Mouse (Mus musculus) skeletal muscle tissue, adult 2 months (tissue): Measurements from ENCODE around the gene Fryl.

Experiments
- DNase-seq: peaks from one replicate; pipeline ENCODE4 v3.0.0-alpha.2; 2012; ENCODE audit warnings: low read depth, low spot score

Fryl gene

DNA sequence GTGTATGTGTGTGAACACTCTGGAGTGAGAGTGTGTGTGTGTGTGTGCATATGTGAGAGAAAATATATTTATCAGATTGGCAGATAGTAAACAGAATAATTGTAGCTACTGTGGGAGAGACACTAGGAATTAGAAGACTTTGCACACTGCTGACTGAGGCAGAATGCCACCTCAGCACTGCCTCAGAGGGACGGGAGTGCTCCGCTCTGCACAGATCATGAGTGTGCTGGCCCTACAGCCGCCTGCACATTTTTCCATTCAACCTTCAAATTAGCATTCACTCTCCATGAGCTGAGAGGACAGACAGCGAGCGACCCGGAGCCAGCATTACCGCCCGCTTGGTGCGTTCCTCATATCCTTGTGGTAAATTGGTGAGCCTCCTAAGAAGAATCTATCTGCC, 96.0 kb downstream of the Fryl start:
- DNase-seq: no peak

DNA sequence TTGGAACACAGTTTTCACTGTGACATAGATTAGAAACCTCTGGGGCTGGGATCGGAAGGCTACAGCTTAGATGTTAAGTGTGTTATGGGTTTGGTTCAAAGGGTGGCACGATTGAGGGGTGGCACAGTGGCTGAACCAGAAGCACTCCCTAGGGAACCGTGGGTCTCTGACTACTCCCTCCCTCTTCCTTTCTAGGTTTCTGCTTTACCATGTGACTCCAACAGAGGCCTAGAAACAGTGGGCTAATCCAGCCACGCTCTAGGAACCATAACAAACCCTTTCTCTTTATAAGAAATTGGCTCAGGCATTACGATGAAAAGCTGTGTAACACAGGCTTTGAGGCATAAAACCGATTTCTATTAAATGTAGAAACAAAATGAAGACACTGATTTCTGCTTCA, 98.9 kb downstream of the Fryl start:
- DNase-seq: no peak

DNA sequence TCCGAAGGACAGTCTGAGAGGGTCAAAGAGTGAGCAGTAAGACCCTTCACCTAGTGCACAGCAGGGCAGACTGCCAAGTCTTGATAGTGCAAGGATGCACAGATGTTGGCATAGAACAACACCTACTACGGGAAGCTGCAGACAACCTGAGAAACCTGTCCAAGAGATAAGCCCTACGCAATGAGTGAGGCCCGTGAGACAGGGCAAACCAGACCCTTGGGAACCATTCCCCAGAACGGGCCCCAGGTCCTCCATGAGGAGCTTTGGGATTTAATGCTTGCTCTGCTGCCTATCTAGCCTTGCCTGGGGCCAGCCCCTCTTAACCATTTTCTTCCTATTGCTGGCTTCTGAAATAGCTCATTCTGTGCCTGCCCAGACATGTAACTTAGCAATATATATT, 99.4 kb downstream of the Fryl start:
- no peak for DNase-seq

DNA sequence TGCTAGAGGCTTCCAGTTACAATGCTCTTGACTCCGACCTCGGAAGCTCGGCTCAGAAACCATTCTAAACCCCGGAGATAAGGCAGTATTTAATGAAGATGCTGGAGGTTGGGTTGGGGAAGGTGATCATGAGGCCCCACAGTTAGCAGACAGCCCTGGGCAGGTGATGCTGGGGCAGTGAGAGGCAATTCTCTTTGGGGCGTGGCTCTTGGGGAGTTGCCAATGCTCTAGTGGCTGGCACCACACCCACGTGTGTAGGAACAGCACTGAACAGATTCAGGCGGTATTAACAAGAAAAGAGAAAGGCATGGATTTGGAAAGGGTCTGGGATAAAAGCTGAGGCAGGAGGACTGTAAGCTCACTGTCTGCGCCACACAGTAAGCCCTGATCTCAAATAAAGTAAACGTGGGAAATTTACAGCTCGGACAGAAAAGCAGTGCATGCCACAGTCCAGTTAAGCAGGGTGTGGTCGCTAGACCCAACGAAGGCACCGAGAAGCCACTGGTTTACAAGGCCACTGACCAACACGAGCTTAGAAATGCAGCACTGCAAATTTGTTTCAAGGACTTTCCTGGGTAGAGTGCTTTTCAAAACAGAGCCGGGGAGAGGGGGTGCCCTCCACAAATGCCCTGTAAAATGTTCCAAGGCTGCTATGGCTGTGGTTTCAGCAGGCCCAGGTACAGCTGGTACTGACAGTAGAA, 100.0 kb downstream of the Fryl start:
- no peak for DNase-seq

DNA sequence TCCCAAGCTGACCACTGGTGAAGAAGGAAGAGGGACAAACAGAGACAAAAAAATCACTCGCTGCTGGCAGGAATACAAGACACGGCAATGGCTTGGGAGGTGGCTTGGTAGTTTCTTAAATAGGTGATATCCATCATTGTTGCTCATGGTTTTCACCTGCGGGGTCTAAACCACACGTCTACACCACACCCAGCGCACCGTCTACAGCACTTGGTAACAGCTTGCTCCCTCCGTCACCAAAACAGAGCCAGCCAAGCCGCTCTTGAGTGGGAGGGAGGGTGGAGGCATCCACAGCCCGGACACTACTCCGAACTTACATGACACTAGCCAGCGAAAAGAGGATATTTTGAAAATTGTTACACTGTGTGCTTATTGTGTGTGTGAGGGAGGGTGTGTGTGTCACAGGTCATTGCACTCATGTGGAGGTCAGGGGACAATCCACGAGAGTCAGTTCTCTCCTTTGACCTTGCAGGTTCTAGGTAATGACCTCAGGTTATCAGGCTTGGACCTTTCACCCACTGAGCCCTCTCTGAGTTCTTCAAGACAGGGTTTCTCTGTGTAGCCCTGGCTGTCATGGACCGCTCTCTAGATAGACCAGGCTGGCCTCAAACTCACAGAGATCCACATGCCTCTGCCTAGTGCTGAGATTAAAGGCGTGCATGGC, 102.5 kb downstream of the Fryl start:
- no peak for DNase-seq

DNA sequence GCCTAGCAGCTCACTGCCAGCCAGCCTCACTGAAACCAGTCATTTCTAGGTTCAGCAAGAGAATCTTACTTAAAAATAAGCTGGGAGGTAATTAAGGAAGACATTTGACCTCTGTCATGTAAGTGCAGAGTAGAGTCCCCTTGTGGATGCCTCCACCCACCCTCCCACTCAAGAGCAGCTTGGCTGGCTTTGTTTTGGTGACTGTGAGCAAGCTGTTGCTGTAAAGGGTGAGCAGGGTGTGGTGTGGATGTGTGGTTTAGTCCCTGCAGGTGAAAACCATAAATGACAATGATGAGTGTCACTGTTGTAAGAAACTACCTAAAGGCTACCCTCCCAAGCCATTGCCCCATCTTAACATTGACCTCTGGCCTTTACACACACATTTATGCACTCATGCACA, 104.2 kb downstream of the Fryl start:
- no peak for DNase-seq

DNA sequence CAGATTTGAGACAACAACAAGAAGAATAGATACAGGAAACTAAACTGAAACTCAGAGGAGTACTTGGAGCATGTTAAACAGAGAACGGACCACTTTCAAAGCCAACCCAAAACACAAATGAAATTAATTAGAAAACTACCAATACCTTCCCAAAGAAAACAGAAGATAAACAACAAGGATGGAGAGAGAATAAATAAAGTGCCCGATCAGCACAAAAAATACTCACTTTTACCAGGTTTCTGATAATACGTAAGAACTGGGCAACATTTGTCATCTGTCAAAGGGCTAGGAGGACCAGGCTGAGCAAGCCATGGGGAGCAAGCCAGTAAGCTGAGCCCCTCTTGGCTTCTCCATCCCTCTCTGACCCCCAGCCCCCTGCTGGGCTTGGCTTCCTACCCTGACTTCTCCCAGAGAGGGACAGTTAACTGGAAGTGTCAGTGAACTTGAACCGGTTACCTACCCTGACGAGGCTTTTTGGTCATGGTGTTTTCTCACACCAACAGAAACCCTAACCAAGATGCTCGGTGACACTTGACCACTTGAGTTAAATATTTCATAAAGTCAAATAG, 105.5 kb downstream of the Fryl start:
- no peak for DNase-seq

DNA sequence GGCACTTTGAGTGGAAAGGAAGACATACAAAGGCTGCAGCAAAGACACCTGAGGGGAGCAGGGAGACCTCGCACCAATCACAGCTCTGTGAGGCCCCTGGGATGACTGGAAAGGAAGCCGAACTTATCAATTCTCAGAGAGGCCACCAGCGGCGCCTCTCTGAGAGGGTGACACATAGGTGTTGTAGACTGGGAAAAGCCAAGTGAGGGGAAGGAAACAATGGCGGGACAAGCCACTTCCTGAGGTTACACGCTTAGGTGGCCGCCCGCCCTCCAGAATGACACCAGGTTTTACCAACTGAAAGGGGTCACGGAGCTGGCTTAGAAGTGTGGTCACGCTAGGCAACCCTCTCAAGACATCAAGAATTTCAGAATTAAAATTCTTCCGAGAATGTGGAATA, 111.4 kb downstream of the Fryl start:
- DNase-seq: no peak

DNA sequence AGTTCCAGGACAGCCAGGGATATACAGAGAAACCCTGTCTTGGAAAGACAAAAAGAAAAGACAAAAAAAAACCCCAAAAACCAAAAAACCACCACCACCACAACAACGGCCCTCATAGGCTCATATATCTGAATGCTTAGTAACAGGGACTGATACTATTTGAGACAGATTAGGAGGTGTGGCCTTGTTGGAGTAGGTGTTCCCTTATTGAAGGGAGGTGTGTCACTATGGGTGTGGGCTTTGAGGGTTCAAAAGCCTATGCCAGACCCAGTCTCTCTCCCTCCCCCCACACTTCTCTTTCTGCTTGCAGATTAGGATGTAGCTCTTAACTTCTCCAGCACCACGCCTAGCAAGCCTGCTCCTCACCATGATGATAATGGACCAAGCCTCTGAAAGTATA, 114.7 kb downstream of the Fryl start:
- DNase-seq: no peak

DNA sequence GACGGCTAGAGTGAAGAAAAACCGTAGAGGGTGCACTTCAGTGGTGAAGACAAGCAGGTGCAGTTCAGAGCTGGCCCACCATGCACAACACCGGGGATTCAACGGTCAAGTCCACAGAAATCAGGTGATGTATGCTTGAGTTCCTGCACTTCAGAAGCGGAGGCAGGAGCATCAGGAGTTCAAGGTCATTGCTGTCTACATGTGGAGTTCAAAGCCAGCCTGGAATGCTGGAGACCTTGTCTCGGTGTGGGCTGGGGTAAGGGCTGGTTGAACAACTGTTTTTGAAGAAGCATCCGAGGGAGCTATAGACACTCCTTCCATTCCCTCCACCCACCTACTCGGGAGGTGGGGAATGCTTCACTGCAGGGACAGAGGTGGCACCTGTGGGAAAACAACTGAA, 115.3 kb downstream of the Fryl start:
- DNase-seq: no peak

DNA sequence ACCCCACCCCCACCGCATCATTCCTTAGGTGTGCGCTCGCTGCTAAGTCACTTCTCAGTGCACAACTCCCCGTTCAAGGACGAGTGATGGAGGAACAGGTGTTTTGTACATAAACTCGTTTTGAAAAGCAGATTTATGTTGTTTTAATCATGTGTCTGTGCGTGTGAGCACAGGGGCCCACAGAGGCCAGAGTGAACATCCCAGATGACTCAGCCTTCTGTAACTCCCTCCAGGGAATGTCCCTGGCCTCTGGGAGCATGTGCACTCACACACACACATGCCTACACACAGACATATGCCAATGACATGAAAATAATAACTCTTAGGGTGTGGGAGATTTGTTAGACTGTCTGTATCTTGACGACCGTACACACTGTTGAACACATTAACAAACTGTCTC, 118.9 kb downstream of the Fryl start:
- DNase-seq: no peak

DNA sequence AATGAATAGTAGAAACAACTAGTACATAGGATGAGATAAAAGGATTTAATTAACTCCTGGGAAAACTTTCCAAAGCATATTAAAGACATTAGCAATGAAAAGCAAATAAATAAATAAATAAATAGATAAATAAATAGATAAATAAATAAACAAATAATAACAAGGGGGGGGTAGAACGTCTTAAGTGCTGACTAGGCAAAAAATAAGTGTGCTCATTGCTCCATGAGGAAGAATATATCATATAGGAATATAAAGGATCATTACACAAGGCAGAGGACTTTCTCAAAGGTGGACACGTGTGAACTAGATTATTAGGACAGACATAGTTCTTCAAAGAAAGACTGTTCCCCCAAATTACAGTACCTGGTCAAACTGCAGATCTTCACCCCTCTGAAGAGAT, 120.5 kb downstream of the Fryl start:
- no peak for DNase-seq

DNA sequence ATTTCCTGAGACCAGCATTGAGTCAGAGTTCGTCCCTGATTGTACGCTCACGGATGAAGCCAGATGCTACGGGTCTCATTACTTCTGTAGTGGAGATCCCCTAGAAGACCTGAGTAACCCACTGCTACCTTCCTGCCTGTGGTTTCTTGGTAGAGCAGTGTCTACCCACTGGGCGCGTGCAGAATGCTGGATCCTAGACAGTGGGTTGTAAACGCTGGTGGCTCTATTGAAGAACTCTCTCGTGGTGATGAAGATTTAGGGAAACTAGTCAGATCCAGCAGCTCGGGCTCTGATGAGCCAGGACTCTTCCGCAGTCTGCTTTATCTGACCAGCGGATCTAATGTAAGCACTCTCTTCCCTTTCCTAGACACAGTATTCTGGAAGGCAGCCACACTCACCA, 121.3 kb downstream of the Fryl start:
- no peak for DNase-seq

DNA sequence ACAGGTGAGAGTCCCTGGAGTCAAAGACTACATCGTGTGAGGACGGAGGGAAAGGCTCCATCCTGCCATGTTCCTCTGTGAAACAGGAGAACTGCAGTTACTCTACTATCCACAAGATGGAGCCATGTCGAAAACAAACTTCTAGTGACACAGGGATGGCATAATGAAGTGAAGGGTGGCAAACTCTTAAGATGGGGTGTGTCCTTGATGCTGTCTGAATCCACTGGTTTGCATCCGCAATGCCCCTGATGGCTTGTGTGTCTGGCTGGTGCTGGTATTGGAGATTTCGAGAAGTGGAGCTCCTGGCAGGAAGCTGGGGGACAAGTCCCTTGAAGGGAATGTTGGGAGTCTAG, 122.6 kb downstream of the Fryl start:
- peak; percentile 40 for DNase-seq

DNA sequence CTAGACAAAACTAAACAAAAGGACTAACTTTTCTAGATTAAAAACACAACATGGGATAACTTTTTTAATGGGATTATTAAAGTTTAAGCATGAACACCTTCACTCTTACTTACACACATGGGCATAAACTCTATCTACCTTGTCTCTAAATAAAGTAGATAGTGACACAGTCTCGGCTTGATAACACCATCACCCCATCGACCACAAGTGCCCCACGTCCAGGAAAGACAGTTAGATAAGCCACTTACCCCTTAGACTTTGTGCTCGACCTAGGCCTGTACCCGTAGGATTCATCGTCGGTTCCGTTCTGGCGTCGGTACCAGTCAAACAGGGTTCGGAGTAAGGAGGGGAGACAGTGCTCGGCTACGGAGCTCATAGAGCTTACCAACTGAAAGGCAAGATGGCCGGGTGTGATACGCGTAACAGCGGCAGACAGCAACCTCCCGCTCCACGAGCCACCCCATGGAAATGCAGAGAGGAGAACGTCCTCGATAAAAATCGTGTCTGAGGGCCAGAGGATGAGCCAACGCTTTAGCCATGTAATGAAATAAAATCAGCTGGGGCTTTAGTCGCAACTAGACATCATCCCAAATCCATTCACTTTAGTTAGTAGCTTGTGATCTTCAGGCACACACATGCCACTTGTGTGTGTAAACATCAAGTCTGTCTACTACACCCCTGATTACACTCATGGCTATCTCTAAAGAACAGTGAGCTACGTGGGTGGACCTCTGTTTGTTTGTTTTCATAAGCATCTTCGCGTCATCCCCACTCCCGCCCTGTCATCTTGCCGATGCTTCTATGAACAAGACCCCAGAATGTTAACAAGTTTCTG, 123.2 kb downstream of the Fryl start:
- DNase-seq: no peak

DNA sequence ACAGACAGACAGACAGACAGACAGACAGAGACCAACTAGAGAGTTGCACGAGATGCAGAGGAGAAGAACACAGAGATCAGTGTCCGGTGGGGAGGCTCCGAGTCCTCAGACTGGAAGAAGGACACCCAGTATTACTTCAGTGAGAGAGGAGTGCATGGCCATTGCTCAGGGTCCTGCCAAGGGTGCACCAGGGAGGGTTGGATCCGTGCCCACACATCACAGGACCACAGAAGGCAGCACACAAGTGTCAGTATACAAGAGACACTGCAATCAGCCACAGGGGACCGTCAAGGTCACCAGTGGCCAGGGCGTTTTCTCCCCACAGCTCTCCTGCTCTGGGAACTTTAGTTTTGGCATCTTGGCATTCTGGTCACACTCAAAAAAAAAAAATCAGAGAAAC, 125.4 kb downstream of the Fryl start:
- no peak for DNase-seq

DNA sequence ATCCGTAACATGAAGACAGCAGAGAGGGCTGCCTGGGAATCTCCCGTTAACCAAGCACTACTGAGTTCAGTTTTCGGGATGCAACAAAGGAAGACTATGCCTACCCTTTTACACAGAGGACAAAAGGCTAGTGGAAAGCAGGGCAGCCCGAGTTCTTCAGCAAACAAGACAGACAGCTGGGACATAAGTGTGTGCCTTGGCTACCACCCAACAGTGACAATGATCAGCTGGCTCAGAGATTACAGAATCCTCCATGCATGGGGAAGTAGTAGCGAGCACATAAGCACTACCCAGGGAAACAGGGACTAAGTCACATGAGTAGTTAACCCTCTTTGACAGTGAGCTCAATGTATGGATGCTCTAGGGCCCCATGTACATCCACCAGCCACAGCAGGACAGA, 126.5 kb downstream of the Fryl start:
- DNase-seq: no peak

DNA sequence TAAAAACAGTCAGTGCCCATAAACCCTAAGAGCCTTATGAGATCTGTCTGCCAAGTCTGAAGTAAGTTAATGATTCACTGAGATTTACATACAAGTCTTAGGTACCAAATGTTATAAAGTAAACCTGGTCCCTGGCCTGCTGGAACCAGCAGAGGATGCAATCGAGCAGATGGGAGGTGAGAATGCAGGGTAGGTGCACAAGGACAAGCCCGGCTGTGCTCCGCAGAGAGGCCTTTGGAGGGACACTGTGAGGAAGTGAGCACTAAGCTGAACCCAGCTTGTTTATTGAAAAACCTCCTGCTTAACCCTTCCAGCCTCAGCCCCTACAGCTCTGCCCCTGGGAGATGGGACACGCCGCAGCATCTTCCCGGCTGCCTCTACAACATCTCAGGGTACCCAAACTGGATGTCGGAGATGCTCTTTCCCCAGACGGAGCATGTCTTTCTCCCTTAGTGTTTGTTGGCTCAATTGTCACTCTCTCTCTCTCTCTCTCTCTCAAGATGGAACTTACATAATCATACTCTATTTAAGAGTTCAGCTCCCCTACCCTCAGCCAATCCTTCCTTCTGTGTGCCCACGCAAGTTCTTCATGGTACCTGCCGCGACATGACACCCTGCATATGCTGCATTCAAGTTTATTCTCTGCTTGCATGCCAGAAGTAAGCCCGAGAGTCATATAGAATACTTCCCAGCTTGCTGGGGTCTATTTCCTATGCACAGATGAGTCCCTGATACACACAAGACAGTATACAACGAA, 136.3 kb downstream of the Fryl start:
- DNase-seq: no peak

DNA sequence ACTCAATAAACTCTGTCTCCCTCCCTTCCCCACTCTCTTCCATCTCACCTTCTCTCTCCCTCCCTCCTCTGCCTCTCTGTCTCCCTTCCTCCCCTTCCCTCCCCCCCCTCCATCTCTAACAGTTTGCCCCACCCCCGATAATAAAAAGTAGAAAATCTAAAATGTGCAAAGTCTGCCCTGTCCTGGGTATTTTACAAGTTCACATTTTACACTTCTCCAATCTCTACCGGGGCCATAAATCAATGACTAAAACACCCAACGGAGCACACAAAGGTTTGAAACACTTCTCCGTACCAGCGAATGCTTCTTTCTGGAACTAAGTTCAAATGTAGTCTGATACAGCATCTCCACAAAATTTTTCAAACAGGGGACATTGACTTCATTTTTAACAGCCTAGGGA, 136.9 kb downstream of the Fryl start:
- no peak for DNase-seq

DNA sequence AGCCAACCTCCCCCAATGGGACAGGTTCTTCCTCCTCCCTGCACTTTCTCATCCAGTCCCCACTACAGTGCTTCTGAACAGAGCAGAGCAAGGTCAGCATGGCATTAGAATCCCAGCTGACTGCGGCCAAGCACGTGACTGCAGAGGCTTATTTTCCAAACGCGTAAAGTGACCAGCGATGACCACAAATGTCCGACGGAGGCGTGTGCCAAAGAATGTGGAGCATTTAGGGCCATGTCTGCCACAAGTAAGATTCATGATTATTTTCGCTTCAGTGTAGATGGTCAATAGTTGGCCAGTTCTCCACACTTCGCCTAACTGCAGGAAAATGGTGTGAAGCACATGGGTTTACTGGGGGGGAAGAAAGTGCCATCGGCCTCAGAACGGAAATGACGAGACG, 137.6 kb downstream of the Fryl start:
- DNase-seq: no peak

DNA sequence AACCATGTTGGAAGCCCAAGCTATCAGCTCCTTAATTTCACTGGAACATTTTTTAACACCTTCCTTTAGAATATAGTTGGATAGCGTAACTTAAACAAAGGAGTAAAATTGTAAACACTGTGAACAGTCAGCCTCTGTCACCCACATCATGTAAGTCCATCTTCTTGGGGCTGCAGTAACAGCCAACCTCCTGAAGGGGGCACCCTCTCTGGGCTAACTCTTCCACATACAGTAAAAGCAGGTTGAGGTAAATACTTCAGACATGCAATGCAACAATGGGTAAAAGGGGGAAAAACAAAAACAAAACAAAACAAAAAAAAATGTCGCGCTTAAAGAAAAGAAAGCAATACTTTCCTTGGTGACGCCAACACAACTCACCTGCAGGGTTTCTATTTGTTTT, 141.5 kb downstream of the Fryl start:
- DNase-seq: no peak

DNA sequence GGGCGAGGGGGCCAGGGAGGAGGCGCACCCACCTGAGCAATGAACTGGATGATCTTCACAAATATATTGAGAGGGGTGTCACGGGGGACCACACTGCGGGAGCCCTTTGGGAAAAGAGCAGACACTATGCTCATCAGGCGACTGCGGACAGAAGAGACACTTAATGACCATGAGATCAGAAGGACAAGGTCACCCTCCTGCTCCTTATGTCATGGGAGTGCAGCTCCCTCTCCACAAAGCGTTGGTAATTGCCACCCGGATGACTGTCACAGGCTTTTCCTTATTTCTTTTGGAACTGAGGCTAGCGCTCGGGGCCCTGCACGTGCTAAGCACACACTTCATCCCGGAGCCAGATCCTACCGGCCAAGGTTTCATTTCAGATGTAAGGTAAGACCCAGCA, 144.1 kb downstream of the Fryl start:
- DNase-seq: no peak
